Mouse (Mus musculus): ENCODE measurements at regions not wholly inside any gene's neighbourhood (a gene's known extent, or its start where the extent isn't known, plus 50 kb on each side); places are given as distances from the start of the nearest gene placed in this dataset.

GRCm38 (mm10) chr3:70218757-70219360, 211.4 kb downstream of the Otol1 start:
- ATAC-seq = no peak
- Histone ChIP-seq H3K9me3 (replicated peaks) (no peaks in the 10 kb centered on the region), H3K4me1 (peaks cover 12% of the 10 kb centered on the region), H3K4me3 (no peak overlapping the region), H3K9ac (no peak overlapping the region), H3K27ac (no peak overlapping the region), H3K36me3 (ENCODE audit: poor library complexity, severe bottlenecking) (no peaks in the 10 kb centered on the region), H3K27me3 (no peaks in the 10 kb centered on the region), H3K4me2 (no peak overlapping the region)
- WGBS = 84% methylated on average over 4 of the region's 4 CpGs

GRCm38 (mm10) chr3:70223443-70224065, 216.1 kb downstream of the Otol1 start:
- H3K4me2 ChIP-seq = no peak overlapping the region
- no peaks in the 10 kb centered on the region for H3K27me3 ChIP-seq
- peaks cover 15% of the 10 kb centered on the region for H3K4me1 ChIP-seq
- no peak overlapping the region for H3K27ac ChIP-seq
- no peaks in the 10 kb centered on the region; the same call in 1 of the 2 replicates for H3K9me3 ChIP-seq (replicated peaks)
- H3K4me3 ChIP-seq = no peak overlapping the region
- H3K9ac ChIP-seq = no peak overlapping the region
- WGBS = 31% methylated on average over 3 of the region's 3 CpGs
- H3K36me3 ChIP-seq (ENCODE audit: poor library complexity, severe bottlenecking) = no peaks in the 10 kb centered on the region
- peak; percentile 91 for ATAC-seq

- no peak overlapping the region for H3K9ac ChIP-seq
- H3K4me1 ChIP-seq = peaks cover 15% of the 10 kb centered on the region
- 89% methylated on average over 6 of the region's 6 CpGs for WGBS
- H3K4me2 ChIP-seq = no peak overlapping the region
- peak; percentile 6; the same call in 1 of the 2 replicates for ATAC-seq
- H3K9me3 ChIP-seq (replicated peaks) = no peaks in the 10 kb centered on the region; the same call in 1 of the 2 replicates
- H3K27ac ChIP-seq = no peak overlapping the region
- H3K36me3 ChIP-seq (ENCODE audit: poor library complexity, severe bottlenecking) = no peaks in the 10 kb centered on the region
- no peak overlapping the region for H3K4me3 ChIP-seq
- no peaks in the 10 kb centered on the region for H3K27me3 ChIP-seq
Observed at GRCm38 (mm10) chr3:70224846-70225245, 217.4 kb downstream of the Otol1 start.

- no peaks in the 10 kb centered on the region; the same call in 1 of the 2 replicates for H3K9me3 ChIP-seq (replicated peaks)
- H3K4me3 ChIP-seq = no peak overlapping the region
- H3K4me2 ChIP-seq = no peak overlapping the region
- H3K27me3 ChIP-seq = no peaks in the 10 kb centered on the region
- H3K9ac ChIP-seq = no peak overlapping the region
- WGBS = 86% methylated on average over 4 of the region's 4 CpGs
- no peak overlapping the region for H3K27ac ChIP-seq
- H3K4me1 ChIP-seq = peaks cover 15% of the 10 kb centered on the region
- ATAC-seq = no peak
- no peaks in the 10 kb centered on the region for H3K36me3 ChIP-seq (ENCODE audit: poor library complexity, severe bottlenecking)
Observed at GRCm38 (mm10) chr3:70227165-70227564, 219.8 kb downstream of the Otol1 start.

- no peaks in the 10 kb centered on the region for H3K4me1 ChIP-seq
- no peaks in the 10 kb centered on the region for H3K36me3 ChIP-seq (ENCODE audit: poor library complexity, severe bottlenecking)
- no peak overlapping the region for H3K4me3 ChIP-seq
- WGBS = 23% methylated on average over 3 of the region's 3 CpGs
- H3K9ac ChIP-seq = no peak overlapping the region
- 0 out of 2 replicates have a peak, but pooled peaks have one; percentile 33 for ATAC-seq
- no peak overlapping the region for H3K27ac ChIP-seq
- no peaks in the 10 kb centered on the region for H3K9me3 ChIP-seq (replicated peaks)
- H3K27me3 ChIP-seq = no peaks in the 10 kb centered on the region
- no peak overlapping the region for H3K4me2 ChIP-seq
Observed at GRCm38 (mm10) chr3:70248655-70249054, 241.2 kb downstream of the Otol1 start.

GRCm38 (mm10) chr3:70249922-70250321, 242.5 kb downstream of the Otol1 start:
- Histone ChIP-seq H3K4me1 (no peaks in the 10 kb centered on the region), H3K9ac (no peak overlapping the region), H3K4me3 (no peak overlapping the region), H3K27me3 (no peaks in the 10 kb centered on the region), H3K36me3 (ENCODE audit: poor library complexity, severe bottlenecking) (no peaks in the 10 kb centered on the region), H3K27ac (no peak overlapping the region), H3K9me3 (replicated peaks) (no peaks in the 10 kb centered on the region), H3K4me2 (no peak overlapping the region)
- WGBS = 83% methylated on average over 4 of the region's 4 CpGs
- no peak for ATAC-seq

- H3K4me2 ChIP-seq = no peak overlapping the region
- no peak overlapping the region for H3K9ac ChIP-seq
- 72% methylated on average over 7 of the region's 7 CpGs for WGBS
- no peaks in the 10 kb centered on the region for H3K27me3 ChIP-seq
- H3K36me3 ChIP-seq (ENCODE audit: poor library complexity, severe bottlenecking) = no peaks in the 10 kb centered on the region
- no peaks in the 10 kb centered on the region for H3K4me1 ChIP-seq
- H3K4me3 ChIP-seq = no peak overlapping the region
- ATAC-seq = no peak
- no peak overlapping the region for H3K27ac ChIP-seq
- no peaks in the 10 kb centered on the region for H3K9me3 ChIP-seq (replicated peaks)
Observed at GRCm38 (mm10) chr3:70250733-70251132, 243.3 kb downstream of the Otol1 start.

- Histone ChIP-seq H3K4me1 (peaks cover 14% of the 10 kb centered on the region), H3K9ac (no peak overlapping the region), H3K4me3 (no peak overlapping the region), H3K36me3 (ENCODE audit: poor library complexity, severe bottlenecking) (no peaks in the 10 kb centered on the region), H3K27ac (no peak overlapping the region), H3K4me2 (no peak overlapping the region; the same call in 1 of the 2 replicates), H3K9me3 (replicated peaks) (no peaks in the 10 kb centered on the region), H3K27me3 (no peaks in the 10 kb centered on the region)
- ATAC-seq = peak; percentile 59; the same call in 1 of the 2 replicates
- WGBS = 9% methylated on average over 3 of the region's 3 CpGs
Observed at GRCm38 (mm10) chr3:70263318-70263717, 255.9 kb downstream of the Otol1 start.

- WGBS = 54% methylated on average over 7 of the region's 7 CpGs
- H3K27me3 ChIP-seq = no peaks in the 10 kb centered on the region
- H3K36me3 ChIP-seq (ENCODE audit: poor library complexity, severe bottlenecking) = no peaks in the 10 kb centered on the region
- no peak overlapping the region for H3K4me2 ChIP-seq
- no peaks in the 10 kb centered on the region for H3K9me3 ChIP-seq (replicated peaks)
- no peak overlapping the region for H3K9ac ChIP-seq
- H3K4me3 ChIP-seq = no peak overlapping the region
- no peak overlapping the region for H3K27ac ChIP-seq
- ATAC-seq = peak; percentile 43; the same call in 1 of the 2 replicates
- H3K4me1 ChIP-seq = no peaks in the 10 kb centered on the region
Observed at GRCm38 (mm10) chr3:70288590-70289388, 281.4 kb downstream of the Otol1 start.

GRCm38 (mm10) chr3:70307556-70307955, 300.1 kb downstream of the Otol1 start:
- Histone ChIP-seq H3K4me1 (no peaks in the 10 kb centered on the region), H3K9ac (no peak overlapping the region), H3K27me3 (no peaks in the 10 kb centered on the region), H3K9me3 (replicated peaks) (no peaks in the 10 kb centered on the region), H3K36me3 (ENCODE audit: poor library complexity, severe bottlenecking) (no peaks in the 10 kb centered on the region), H3K4me2 (no peak overlapping the region), H3K27ac (no peak overlapping the region), H3K4me3 (no peak overlapping the region)
- WGBS = 81% methylated on average over 1 of the region's 1 CpGs
- peak; percentile 72; the same call in 1 of the 2 replicates for ATAC-seq

- Histone ChIP-seq H3K4me3 (no peak overlapping the region), H3K36me3 (ENCODE audit: poor library complexity, severe bottlenecking) (no peaks in the 10 kb centered on the region), H3K27me3 (no peaks in the 10 kb centered on the region), H3K4me2 (no peak overlapping the region), H3K9ac (no peak overlapping the region), H3K27ac (no peak overlapping the region), H3K4me1 (no peaks in the 10 kb centered on the region), H3K9me3 (replicated peaks) (no peaks in the 10 kb centered on the region)
- 81% methylated on average over 3 of the region's 3 CpGs for WGBS
- ATAC-seq = peak; percentile 58; the same call in 1 of the 2 replicates
Observed at GRCm38 (mm10) chr3:70308061-70308461, 300.6 kb downstream of the Otol1 start.

GRCm38 (mm10) chr3:70309304-70309703, 301.9 kb downstream of the Otol1 start:
- Histone ChIP-seq H3K4me2 (no peak overlapping the region), H3K4me3 (no peak overlapping the region), H3K27ac (no peak overlapping the region), H3K9me3 (replicated peaks) (no peaks in the 10 kb centered on the region), H3K36me3 (ENCODE audit: poor library complexity, severe bottlenecking) (no peaks in the 10 kb centered on the region), H3K27me3 (no peaks in the 10 kb centered on the region), H3K4me1 (no peaks in the 10 kb centered on the region), H3K9ac (no peak overlapping the region)
- peak; percentile 82 for ATAC-seq
- 82% methylated on average over 4 of the region's 4 CpGs for WGBS
